Mouse (Mus musculus): ENCODE measurements around the gene Dexi. TPM values are rescaled to one million over a fixed set of nuclear protein-coding genes. Genes with fewer than 3 reads are reported as not detected.

The Dexi gene
- polyA plus RNA-seq, 1 experiment, result 1.6 TPM

DNA sequence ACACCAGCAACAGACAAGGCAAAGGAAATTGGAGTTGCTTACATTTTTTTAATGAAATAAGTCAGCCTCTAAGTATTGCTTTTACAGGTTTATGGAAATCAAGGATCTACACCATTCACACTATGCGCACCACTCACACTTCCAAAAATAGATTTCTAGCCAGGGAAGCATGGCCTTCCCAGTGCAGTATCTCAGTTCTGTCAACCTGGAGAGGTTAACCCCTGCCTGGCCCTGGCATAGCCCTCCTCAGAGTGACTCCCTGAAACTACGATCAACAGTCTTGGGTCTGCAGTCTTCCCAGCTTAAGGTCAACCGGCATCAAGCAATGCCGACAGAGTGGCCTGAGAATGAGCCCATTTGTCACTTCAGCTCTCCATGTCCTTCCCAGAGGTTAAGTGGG lies 12.7 kb downstream of the Dexi start:
- H3K4me3 ChIP-seq (replicated peaks), result no peak overlapping the region
- peaks cover 4% of the 10 kb centered on the region; the same call in 1 of the 2 replicates for H3K36me3 ChIP-seq (ENCODE audit: control insufficient read depth)
- no peaks in the 10 kb centered on the region for H3K4me1 ChIP-seq (ENCODE audit: control insufficient read depth)
- H3K27me3 ChIP-seq (ENCODE audit: control insufficient read depth), result no peaks in the 10 kb centered on the region
- H3K9me3 ChIP-seq (ENCODE audit: control insufficient read depth, low read length), result no peaks in the 10 kb centered on the region
- no peak for TF ChIP-seq TAL1 (IDR thresholded peaks at IDR 0.05; ENCODE audit: low read length)
- TF ChIP-seq GATA1 (IDR thresholded peaks at IDR 0.05; ENCODE audit: low read length), result no peak

- H3K9me3 ChIP-seq (ENCODE audit: control insufficient read depth, low read length), result no peaks in the 10 kb centered on the region
- peaks cover 4% of the 10 kb centered on the region; the same call in 1 of the 2 replicates for H3K36me3 ChIP-seq (ENCODE audit: control insufficient read depth)
- TF ChIP-seq TAL1 (IDR thresholded peaks at IDR 0.05; ENCODE audit: low read length), result no peak
- no peak for TF ChIP-seq GATA1 (IDR thresholded peaks at IDR 0.05; ENCODE audit: low read length)
- no peak overlapping the region for H3K4me3 ChIP-seq (replicated peaks)
- H3K27me3 ChIP-seq (ENCODE audit: control insufficient read depth), result no peaks in the 10 kb centered on the region
- H3K4me1 ChIP-seq (ENCODE audit: control insufficient read depth), result no peaks in the 10 kb centered on the region
Measured at GRCm38 (mm10) chr16:10528382-10528781, 14.5 kb downstream of the Dexi start.

DNA sequence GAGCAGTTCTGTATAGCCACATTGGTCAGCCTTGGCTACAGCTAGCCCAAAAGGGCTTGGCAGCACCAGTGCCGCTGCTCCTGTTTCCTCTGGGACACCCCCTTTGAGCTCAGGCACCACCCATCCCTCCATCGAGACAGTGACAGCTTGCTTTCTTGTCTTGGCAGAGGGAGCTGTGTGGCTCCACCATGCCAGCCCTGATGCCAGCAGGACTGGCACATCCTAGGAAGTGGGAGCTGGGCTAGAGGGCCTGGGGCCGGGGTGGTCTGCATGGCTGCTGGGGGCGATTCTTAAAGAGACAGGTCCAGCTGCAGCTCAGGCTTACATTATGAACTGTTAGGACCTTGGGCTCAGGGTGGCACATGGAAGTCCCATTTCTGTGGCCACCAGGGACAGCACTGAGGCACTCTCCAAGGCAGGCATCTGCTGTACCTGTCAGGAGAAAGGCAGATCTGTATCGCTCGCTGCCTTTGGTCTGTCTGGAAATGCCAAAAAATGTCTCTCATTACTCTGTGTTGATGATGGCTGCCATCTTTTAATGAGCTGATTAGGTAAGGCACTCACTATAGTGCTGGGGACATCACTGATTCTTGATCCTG lies 15.7 kb downstream of the Dexi start:
- H3K4me1 ChIP-seq (ENCODE audit: control insufficient read depth), result no peaks in the 10 kb centered on the region
- no peaks in the 10 kb centered on the region for H3K9me3 ChIP-seq (ENCODE audit: control insufficient read depth, low read length)
- no peaks in the 10 kb centered on the region for H3K27me3 ChIP-seq (ENCODE audit: control insufficient read depth)
- TF ChIP-seq TAL1 (IDR thresholded peaks at IDR 0.05; ENCODE audit: low read length) (no peak), GATA1 (IDR thresholded peaks at IDR 0.05; ENCODE audit: low read length) (no peak)
- H3K36me3 ChIP-seq (ENCODE audit: control insufficient read depth), result peaks cover 4% of the 10 kb centered on the region; the same call in 1 of the 2 replicates
- H3K4me3 ChIP-seq (replicated peaks), result no peak overlapping the region

DNA sequence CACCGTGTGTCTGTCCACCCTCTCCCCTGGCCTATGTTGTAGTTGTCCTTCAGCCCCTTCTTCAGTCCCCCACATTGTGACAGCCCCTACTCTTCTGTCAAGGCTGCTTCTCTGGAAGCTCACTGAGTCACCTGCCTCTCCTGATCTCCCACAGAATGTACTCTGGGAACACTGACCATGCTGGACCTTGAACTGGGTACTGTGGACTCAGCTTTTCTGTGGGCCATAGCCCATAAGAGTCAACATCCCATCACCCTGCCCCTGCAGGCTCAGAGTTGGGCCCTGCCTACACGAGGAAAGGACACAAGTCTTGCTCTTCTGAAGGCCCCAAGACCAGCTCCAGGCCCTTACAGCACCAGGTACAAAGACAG lies 17.3 kb downstream of the Dexi start:
- no peak for TF ChIP-seq GATA1 (IDR thresholded peaks at IDR 0.05; ENCODE audit: low read length)
- TF ChIP-seq TAL1 (IDR thresholded peaks at IDR 0.05; ENCODE audit: low read length), result no peak
- Histone ChIP-seq H3K4me3 (replicated peaks) (no peak overlapping the region), H3K9me3 (ENCODE audit: control insufficient read depth, low read length) (no peaks in the 10 kb centered on the region), H3K36me3 (ENCODE audit: control insufficient read depth) (peaks cover 4% of the 10 kb centered on the region; the same call in 1 of the 2 replicates), H3K27me3 (ENCODE audit: control insufficient read depth) (no peaks in the 10 kb centered on the region), H3K4me1 (ENCODE audit: control insufficient read depth) (no peaks in the 10 kb centered on the region)

GRCm38 (mm10) chr16:10524866-10525609 lies 17.8 kb downstream of the Dexi start:
- Histone ChIP-seq H3K9me3 (ENCODE audit: control insufficient read depth, low read length) (no peaks in the 10 kb centered on the region), H3K4me1 (ENCODE audit: control insufficient read depth) (no peaks in the 10 kb centered on the region), H3K27me3 (ENCODE audit: control insufficient read depth) (no peaks in the 10 kb centered on the region), H3K36me3 (ENCODE audit: control insufficient read depth) (no peaks in the 10 kb centered on the region), H3K4me3 (replicated peaks) (no peak overlapping the region)
- no peak for TF ChIP-seq TAL1 (IDR thresholded peaks at IDR 0.05; ENCODE audit: low read length)
- TF ChIP-seq GATA1 (IDR thresholded peaks at IDR 0.05; ENCODE audit: low read length), result no peak

- H3K4me1 ChIP-seq (ENCODE audit: control insufficient read depth), result no peaks in the 10 kb centered on the region
- no peaks in the 10 kb centered on the region for H3K36me3 ChIP-seq (ENCODE audit: control insufficient read depth)
- no peak overlapping the region for H3K4me3 ChIP-seq (replicated peaks)
- H3K27me3 ChIP-seq (ENCODE audit: control insufficient read depth), result no peaks in the 10 kb centered on the region
- TF ChIP-seq GATA1 (IDR thresholded peaks at IDR 0.05; ENCODE audit: low read length) (no peak), TAL1 (IDR thresholded peaks at IDR 0.05; ENCODE audit: low read length) (no peak)
- no peaks in the 10 kb centered on the region for H3K9me3 ChIP-seq (ENCODE audit: control insufficient read depth, low read length)
Measured at GRCm38 (mm10) chr16:10523650-10524049, 19.2 kb downstream of the Dexi start.

DNA sequence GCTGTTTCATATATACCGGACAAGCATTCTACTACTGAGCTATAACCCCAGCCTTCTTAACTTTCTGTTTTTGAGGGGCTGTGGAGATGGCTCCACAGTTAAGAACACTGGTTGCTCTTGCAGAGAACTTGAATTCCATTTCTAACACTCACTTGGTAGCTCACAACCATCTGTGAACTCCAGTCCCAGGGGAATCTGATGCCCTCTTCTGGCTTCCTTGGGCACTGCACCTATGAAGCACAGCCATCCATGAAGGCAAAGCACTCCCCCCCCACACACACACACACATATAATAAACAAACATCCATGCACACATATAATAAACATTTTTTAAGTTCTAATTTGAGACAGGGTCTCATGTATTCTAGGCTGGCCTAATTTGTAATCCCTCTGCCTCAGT lies 20.0 kb downstream of the Dexi start:
- no peak overlapping the region for H3K4me3 ChIP-seq (replicated peaks)
- no peaks in the 10 kb centered on the region for H3K36me3 ChIP-seq (ENCODE audit: control insufficient read depth)
- no peaks in the 10 kb centered on the region for H3K4me1 ChIP-seq (ENCODE audit: control insufficient read depth)
- H3K9me3 ChIP-seq (ENCODE audit: control insufficient read depth, low read length), result no peaks in the 10 kb centered on the region
- no peaks in the 10 kb centered on the region for H3K27me3 ChIP-seq (ENCODE audit: control insufficient read depth)
- TF ChIP-seq GATA1 (IDR thresholded peaks at IDR 0.05; ENCODE audit: low read length) (no peak), TAL1 (IDR thresholded peaks at IDR 0.05; ENCODE audit: low read length) (no peak)

DNA sequence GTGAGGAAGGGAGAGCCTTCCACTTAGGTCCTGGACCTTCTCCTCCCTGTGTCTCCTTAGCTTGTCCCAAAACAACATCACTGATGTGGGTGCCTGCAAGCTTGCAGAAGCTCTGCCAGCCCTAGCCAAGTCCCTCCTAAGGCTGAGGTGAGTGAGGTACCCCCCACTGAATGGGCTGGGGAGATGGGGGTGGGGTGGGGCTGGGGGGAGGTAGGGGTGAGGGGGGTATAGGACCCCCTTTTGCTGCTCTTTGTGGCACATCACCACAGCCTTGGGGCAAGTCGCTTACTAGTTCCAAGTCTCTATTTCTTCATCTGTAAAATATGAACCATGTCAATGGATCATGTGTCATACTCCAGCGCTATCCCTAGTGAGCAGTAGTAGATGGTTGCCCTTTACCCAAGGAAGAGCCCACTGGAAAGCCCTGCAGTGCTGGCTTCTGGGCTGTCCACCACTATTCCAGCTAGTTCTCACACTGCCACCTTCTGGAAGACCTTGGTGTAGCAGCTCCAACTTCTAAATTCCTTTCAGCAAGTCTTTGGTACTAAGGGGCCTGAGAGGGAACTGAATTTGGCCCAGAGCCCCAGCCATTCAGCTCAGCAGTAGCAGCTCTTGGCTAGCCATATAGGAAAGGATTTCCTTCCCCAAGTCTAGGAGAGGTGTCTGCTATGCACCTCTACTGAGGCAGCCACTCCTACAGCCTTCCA lies 21.8 kb downstream of the Dexi start:
- Histone ChIP-seq H3K4me1 (ENCODE audit: control insufficient read depth) (no peaks in the 10 kb centered on the region), H3K9me3 (ENCODE audit: control insufficient read depth, low read length) (no peaks in the 10 kb centered on the region), H3K36me3 (ENCODE audit: control insufficient read depth) (no peaks in the 10 kb centered on the region), H3K27me3 (ENCODE audit: control insufficient read depth) (no peaks in the 10 kb centered on the region), H3K4me3 (replicated peaks) (no peak overlapping the region)
- TF ChIP-seq GATA1 (IDR thresholded peaks at IDR 0.05; ENCODE audit: low read length) (no peak), TAL1 (IDR thresholded peaks at IDR 0.05; ENCODE audit: low read length) (no peak)

- Histone ChIP-seq H3K4me3 (replicated peaks) (no peak overlapping the region), H3K27me3 (ENCODE audit: control insufficient read depth) (no peaks in the 10 kb centered on the region), H3K36me3 (ENCODE audit: control insufficient read depth) (no peaks in the 10 kb centered on the region), H3K9me3 (ENCODE audit: control insufficient read depth, low read length) (no peaks in the 10 kb centered on the region), H3K4me1 (ENCODE audit: control insufficient read depth) (no peaks in the 10 kb centered on the region)
- TF ChIP-seq TAL1 (IDR thresholded peaks at IDR 0.05; ENCODE audit: low read length) (no peak), GATA1 (IDR thresholded peaks at IDR 0.05; ENCODE audit: low read length) (no peak)
Measured at GRCm38 (mm10) chr16:10518030-10518429, 24.8 kb downstream of the Dexi start.
